Mouse (Mus musculus): Measurements from ENCODE around the gene Wdr89.

GRCm38 (mm10) chr12:75648281-75648680 is 21.1 kb downstream of the Wdr89 start:
- TF ChIP-seq EP300 (IDR thresholded peaks at IDR 0.05; ENCODE audit: low read depth) (no peak), CTCF (IDR thresholded peaks at IDR 0.05; ENCODE audit: low read depth) (peak; percentile 38; the same call in 1 of the 2 replicates)
